Mouse (Mus musculus): ENCODE data around the gene Pdcl3.
"Not testable (repeated sequence)": the region's sequence is repeated elsewhere in the genome, so short reads cannot be mapped to it uniquely, and the experiment has no call there.

The Pdcl3 gene

GRCm38 (mm10) chr1:39025142-39025541, 39.7 kb downstream of the Pdcl3 start:
- no peak for DNase-seq (ENCODE audit: low spot score)

GRCm38 (mm10) chr1:39025840-39026239, 40.4 kb downstream of the Pdcl3 start:
- no peak for DNase-seq (ENCODE audit: low spot score)

GRCm38 (mm10) chr1:39029176-39029575, 43.8 kb downstream of the Pdcl3 start:
- no peak for DNase-seq (ENCODE audit: low spot score)

GRCm38 (mm10) chr1:39030108-39030507, 44.7 kb downstream of the Pdcl3 start:
- no peak for DNase-seq (ENCODE audit: low spot score)

- no peak for DNase-seq (ENCODE audit: low spot score)
Measured at GRCm38 (mm10) chr1:39035817-39036216, 50.4 kb downstream of the Pdcl3 start.

GRCm38 (mm10) chr1:39042188-39042587, 56.8 kb downstream of the Pdcl3 start:
- DNase-seq (ENCODE audit: low spot score) = no peak

- DNase-seq (ENCODE audit: low spot score) = not testable (repeated sequence)
Measured at GRCm38 (mm10) chr1:39044442-39044841, 59.0 kb downstream of the Pdcl3 start.

- no peak for DNase-seq (ENCODE audit: low spot score)
Measured at GRCm38 (mm10) chr1:39046689-39047088, 61.3 kb downstream of the Pdcl3 start.
